Mouse (Mus musculus): ENCODE results near the gene 4931429L15Rik. TPM values are rescaled to one million over a fixed set of nuclear protein-coding genes. Genes with fewer than 3 reads are reported as not detected.

The 4931429L15Rik gene
- polyA plus RNA-seq, 1 experiment from 2014 or later: not detected

- no peak for ATAC-seq (ENCODE audit: insufficient number of reproducible peaks, low FRiP score, low TSS enrichment, low read depth)
- H3K4me2 ChIP-seq (replicated peaks): no peak overlapping the region
- 89% methylated on average over 11 of the region's 11 CpGs for WGBS
Observed at GRCm38 (mm10) chr9:46326694-46327405, 7.1 kb upstream of the 4931429L15Rik start.

GRCm38 (mm10) chr9:46320461-46320860 lies 675 bp upstream of the 4931429L15Rik start:
- peaks cover 4% of the 10 kb centered on the region; the same call in 1 of the 2 replicates for H3K27me3 ChIP-seq
- 86% methylated on average over 2 of the region's 2 CpGs for WGBS
- H3K9ac ChIP-seq: no peak overlapping the region
- no peaks in the 10 kb centered on the region for H3K4me1 ChIP-seq
- H3K9me3 ChIP-seq (replicated peaks): no peaks in the 10 kb centered on the region
- H3K4me2 ChIP-seq (replicated peaks): no peak overlapping the region
- no peaks in the 10 kb centered on the region for H3K36me3 ChIP-seq
- no peak for ATAC-seq (ENCODE audit: insufficient number of reproducible peaks, low FRiP score, low TSS enrichment, low read depth)
- no peak overlapping the region for H3K4me3 ChIP-seq (replicated peaks)
- H3K27ac ChIP-seq (replicated peaks): no peak overlapping the region

More at GRCm38 (mm10) chr9:46326694-46327405, 7.1 kb upstream of the 4931429L15Rik start:
- Histone ChIP-seq H3K9ac (no peak overlapping the region), H3K27ac (replicated peaks) (no peak overlapping the region), H3K9me3 (replicated peaks) (no peaks in the 10 kb centered on the region), H3K27me3 (peaks cover 8% of the 10 kb centered on the region), H3K36me3 (no peaks in the 10 kb centered on the region), H3K4me3 (replicated peaks) (no peak overlapping the region), H3K4me1 (peaks cover 12% of the 10 kb centered on the region)

DNA sequence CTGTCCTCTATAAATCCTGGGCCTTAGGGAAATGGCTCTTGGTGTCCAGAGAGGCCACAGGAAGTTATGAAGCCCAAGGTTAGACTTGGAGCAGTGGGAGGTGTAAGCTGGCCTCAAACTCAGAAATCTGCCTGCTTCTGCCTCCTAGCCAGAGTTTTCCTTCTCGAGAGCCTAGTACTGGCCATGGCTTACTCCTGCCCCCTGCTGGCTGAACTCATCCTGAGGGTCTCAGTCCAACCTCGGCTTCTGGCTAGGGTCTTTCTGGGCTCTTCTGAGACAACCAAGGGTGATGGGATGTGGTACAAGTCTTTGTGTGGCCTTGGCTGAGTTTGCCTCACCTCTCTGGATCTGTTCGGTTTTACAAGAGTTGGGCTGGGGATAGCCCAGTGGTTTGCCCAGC lies 1.8 kb downstream of the 4931429L15Rik start:
- no peak overlapping the region for H3K4me3 ChIP-seq (replicated peaks)
- no peak overlapping the region for H3K27ac ChIP-seq (replicated peaks)
- H3K4me1 ChIP-seq: no peaks in the 10 kb centered on the region
- no peaks in the 10 kb centered on the region for H3K9me3 ChIP-seq (replicated peaks)
- H3K4me2 ChIP-seq (replicated peaks): no peak overlapping the region
- H3K9ac ChIP-seq: no peak overlapping the region
- ATAC-seq (ENCODE audit: insufficient number of reproducible peaks, low FRiP score, low TSS enrichment, low read depth): no peak
- WGBS: 91% methylated on average over 3 of the region's 3 CpGs
- no peaks in the 10 kb centered on the region for H3K36me3 ChIP-seq
- peaks cover 12% of the 10 kb centered on the region; the same call in 1 of the 2 replicates for H3K27me3 ChIP-seq

GRCm38 (mm10) chr9:46316909-46317308 lies 2.9 kb downstream of the 4931429L15Rik start:
- WGBS: 61% methylated on average over 8 of the region's 8 CpGs
- no peaks in the 10 kb centered on the region for H3K4me1 ChIP-seq
- no peak overlapping the region for H3K9ac ChIP-seq
- H3K36me3 ChIP-seq: no peaks in the 10 kb centered on the region
- no peaks in the 10 kb centered on the region for H3K9me3 ChIP-seq (replicated peaks)
- no peak overlapping the region for H3K4me2 ChIP-seq (replicated peaks)
- no peak overlapping the region for H3K4me3 ChIP-seq (replicated peaks)
- H3K27ac ChIP-seq (replicated peaks): no peak overlapping the region
- no peak for ATAC-seq (ENCODE audit: insufficient number of reproducible peaks, low FRiP score, low TSS enrichment, low read depth)
- H3K27me3 ChIP-seq: peaks cover 12% of the 10 kb centered on the region; the same call in 1 of the 2 replicates

GRCm38 (mm10) chr9:46316388-46316787 lies 3.4 kb downstream of the 4931429L15Rik start:
- no peaks in the 10 kb centered on the region for H3K9me3 ChIP-seq (replicated peaks)
- no peak overlapping the region for H3K27ac ChIP-seq (replicated peaks)
- H3K4me3 ChIP-seq (replicated peaks): no peak overlapping the region
- 14% methylated on average over 5 of the region's 5 CpGs for WGBS
- no peak overlapping the region for H3K4me2 ChIP-seq (replicated peaks)
- ATAC-seq (ENCODE audit: insufficient number of reproducible peaks, low FRiP score, low TSS enrichment, low read depth): no peak
- no peak overlapping the region for H3K9ac ChIP-seq
- H3K36me3 ChIP-seq: no peaks in the 10 kb centered on the region
- 0 out of 2 replicates have a peak, but pooled peaks cover 10% of the 10 kb centered on the region for H3K27me3 ChIP-seq
- H3K4me1 ChIP-seq: no peaks in the 10 kb centered on the region

GRCm38 (mm10) chr9:46315807-46316365 lies 3.9 kb downstream of the 4931429L15Rik start:
- Histone ChIP-seq H3K27me3 (0 out of 2 replicates have a peak, but pooled peaks cover 10% of the 10 kb centered on the region), H3K9ac (no peak overlapping the region), H3K27ac (replicated peaks) (no peak overlapping the region), H3K36me3 (no peaks in the 10 kb centered on the region), H3K9me3 (replicated peaks) (no peaks in the 10 kb centered on the region), H3K4me3 (replicated peaks) (no peak overlapping the region), H3K4me2 (replicated peaks) (no peak overlapping the region), H3K4me1 (no peaks in the 10 kb centered on the region)
- WGBS: 41% methylated on average over 11 of the region's 11 CpGs
- no peak for ATAC-seq (ENCODE audit: insufficient number of reproducible peaks, low FRiP score, low TSS enrichment, low read depth)

DNA sequence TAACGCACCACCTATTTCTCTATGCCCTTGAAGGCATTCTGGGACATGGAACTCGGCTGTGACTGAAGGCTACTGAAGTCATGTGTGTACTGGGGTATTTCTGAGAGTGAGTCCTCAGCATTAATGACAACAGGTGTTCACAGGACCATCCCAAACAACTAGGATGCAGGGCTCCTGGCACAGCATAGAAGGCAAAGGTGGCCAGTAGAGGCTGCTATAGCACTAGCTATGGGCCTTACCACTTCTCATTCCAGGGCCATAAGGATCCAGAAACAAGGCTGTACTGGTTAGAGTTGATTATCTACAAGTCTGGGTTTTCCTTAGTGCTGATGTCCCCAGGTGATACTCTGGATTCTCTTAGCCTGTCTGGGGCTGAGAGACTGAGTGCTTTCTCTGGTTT lies 4.9 kb downstream of the 4931429L15Rik start:
- ATAC-seq (ENCODE audit: insufficient number of reproducible peaks, low FRiP score, low TSS enrichment, low read depth): no peak
- Histone ChIP-seq H3K27ac (replicated peaks) (no peak overlapping the region), H3K9ac (no peak overlapping the region), H3K27me3 (0 out of 2 replicates have a peak, but pooled peaks cover 10% of the 10 kb centered on the region), H3K4me1 (no peaks in the 10 kb centered on the region), H3K4me2 (replicated peaks) (no peak overlapping the region), H3K36me3 (no peaks in the 10 kb centered on the region), H3K4me3 (replicated peaks) (no peak overlapping the region), H3K9me3 (replicated peaks) (no peaks in the 10 kb centered on the region)
- WGBS: 45% methylated on average over 2 of the region's 2 CpGs

DNA sequence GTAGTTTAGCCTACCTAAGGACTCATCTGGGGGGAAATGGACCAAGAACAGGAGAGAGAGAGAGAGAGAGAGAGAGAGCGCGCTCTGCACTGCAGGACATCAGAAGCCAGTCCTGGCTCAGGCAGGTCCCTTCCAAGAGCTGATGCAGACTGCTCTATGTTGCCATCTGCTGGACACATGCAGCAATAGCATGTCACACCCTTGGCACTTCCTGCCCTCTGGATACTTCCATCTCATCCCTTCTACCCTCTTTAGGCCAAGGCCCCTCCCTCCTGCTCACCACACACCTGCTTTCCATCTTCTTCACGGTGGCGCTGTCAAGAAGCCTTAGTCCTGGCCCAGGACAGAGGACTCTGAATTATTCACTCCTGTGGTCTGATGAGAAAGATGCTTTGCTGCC lies 5.3 kb downstream of the 4931429L15Rik start:
- 0 out of 2 replicates have a peak, but pooled peaks cover 10% of the 10 kb centered on the region for H3K27me3 ChIP-seq
- 9% methylated on average over 4 of the region's 4 CpGs for WGBS
- H3K9ac ChIP-seq: no peak overlapping the region
- no peaks in the 10 kb centered on the region for H3K9me3 ChIP-seq (replicated peaks)
- H3K4me2 ChIP-seq (replicated peaks): no peak overlapping the region
- H3K27ac ChIP-seq (replicated peaks): no peak overlapping the region
- H3K4me1 ChIP-seq: no peaks in the 10 kb centered on the region
- H3K36me3 ChIP-seq: no peaks in the 10 kb centered on the region
- H3K4me3 ChIP-seq (replicated peaks): no peak overlapping the region
- no peak for ATAC-seq (ENCODE audit: insufficient number of reproducible peaks, low FRiP score, low TSS enrichment, low read depth)

GRCm38 (mm10) chr9:46309121-46309520 lies 10.7 kb downstream of the 4931429L15Rik start:
- no peaks in the 10 kb centered on the region; the same call in 1 of the 2 replicates for H3K4me1 ChIP-seq
- 11% methylated on average over 7 of the region's 7 CpGs for WGBS
- no peaks in the 10 kb centered on the region for H3K36me3 ChIP-seq
- no peaks in the 10 kb centered on the region for H3K9me3 ChIP-seq (replicated peaks)
- ATAC-seq (ENCODE audit: insufficient number of reproducible peaks, low FRiP score, low TSS enrichment, low read depth): no peak
- no peak overlapping the region for H3K9ac ChIP-seq
- no peak overlapping the region for H3K4me3 ChIP-seq (replicated peaks)
- H3K27me3 ChIP-seq: peaks cover 3% of the 10 kb centered on the region; the same call in 1 of the 2 replicates
- no peak overlapping the region for H3K27ac ChIP-seq (replicated peaks)
- H3K4me2 ChIP-seq (replicated peaks): no peak overlapping the region

DNA sequence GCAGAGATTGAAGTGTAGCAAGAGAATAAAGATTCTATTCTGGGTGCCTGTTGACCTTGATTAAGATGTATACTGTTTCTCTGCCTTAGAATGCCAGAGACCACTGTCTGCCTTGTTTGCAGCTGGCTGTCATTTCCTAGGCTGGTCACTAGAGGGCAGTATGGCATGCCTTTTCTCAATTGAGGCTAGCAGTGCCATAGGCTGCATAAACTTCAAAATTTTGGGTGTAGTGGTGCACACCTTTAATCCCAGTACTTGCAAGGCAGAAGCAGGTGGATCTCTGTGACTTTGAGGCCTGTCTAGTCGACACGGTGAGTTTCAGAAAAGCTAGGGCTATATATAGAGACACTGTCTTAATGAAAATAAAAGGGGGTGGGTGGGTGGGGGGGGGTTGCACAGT lies 17.6 kb downstream of the 4931429L15Rik start:
- Histone ChIP-seq H3K4me3 (replicated peaks) (no peak overlapping the region), H3K27ac (replicated peaks) (no peak overlapping the region), H3K9me3 (replicated peaks) (no peaks in the 10 kb centered on the region), H3K4me1 (no peaks in the 10 kb centered on the region), H3K9ac (no peak overlapping the region), H3K4me2 (replicated peaks) (no peak overlapping the region), H3K27me3 (no peaks in the 10 kb centered on the region), H3K36me3 (peaks cover 20% of the 10 kb centered on the region)
- 9% methylated on average over 2 of the region's 2 CpGs for WGBS
- ATAC-seq (ENCODE audit: insufficient number of reproducible peaks, low FRiP score, low TSS enrichment, low read depth): no peak

DNA sequence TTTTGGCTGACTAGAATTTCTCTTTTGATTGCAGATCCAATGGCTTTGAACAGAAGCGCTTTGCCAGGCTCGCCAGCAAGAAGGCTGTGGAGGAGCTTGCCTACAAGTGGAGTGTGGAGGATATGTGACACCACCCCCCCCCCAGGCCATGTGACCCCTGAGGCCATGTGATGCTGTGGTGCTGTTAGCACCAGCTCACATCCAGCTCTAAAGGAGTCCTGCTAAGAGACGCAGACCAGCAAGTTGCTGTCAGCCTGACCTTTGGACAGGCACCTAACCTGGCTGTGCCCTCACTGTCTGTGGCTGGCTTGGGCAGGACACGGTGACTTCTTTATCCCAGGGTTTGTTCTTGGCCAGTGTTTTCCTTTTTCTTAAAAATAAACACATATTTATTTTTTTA lies 21.4 kb downstream of the 4931429L15Rik start:
- H3K4me3 ChIP-seq (replicated peaks): no peak overlapping the region
- H3K27me3 ChIP-seq: no peaks in the 10 kb centered on the region
- H3K4me2 ChIP-seq (replicated peaks): no peak overlapping the region
- 79% methylated on average over 4 of the region's 4 CpGs for WGBS
- H3K27ac ChIP-seq (replicated peaks): no peak overlapping the region
- ATAC-seq (ENCODE audit: insufficient number of reproducible peaks, low FRiP score, low TSS enrichment, low read depth): no peak
- no peaks in the 10 kb centered on the region for H3K9me3 ChIP-seq (replicated peaks)
- no peak overlapping the region for H3K9ac ChIP-seq
- H3K4me1 ChIP-seq: no peaks in the 10 kb centered on the region
- peaks cover 49% of the 10 kb centered on the region for H3K36me3 ChIP-seq
